Mouse (Mus musculus): Measurements from ENCODE around the gene Rpl10a.

DNA sequence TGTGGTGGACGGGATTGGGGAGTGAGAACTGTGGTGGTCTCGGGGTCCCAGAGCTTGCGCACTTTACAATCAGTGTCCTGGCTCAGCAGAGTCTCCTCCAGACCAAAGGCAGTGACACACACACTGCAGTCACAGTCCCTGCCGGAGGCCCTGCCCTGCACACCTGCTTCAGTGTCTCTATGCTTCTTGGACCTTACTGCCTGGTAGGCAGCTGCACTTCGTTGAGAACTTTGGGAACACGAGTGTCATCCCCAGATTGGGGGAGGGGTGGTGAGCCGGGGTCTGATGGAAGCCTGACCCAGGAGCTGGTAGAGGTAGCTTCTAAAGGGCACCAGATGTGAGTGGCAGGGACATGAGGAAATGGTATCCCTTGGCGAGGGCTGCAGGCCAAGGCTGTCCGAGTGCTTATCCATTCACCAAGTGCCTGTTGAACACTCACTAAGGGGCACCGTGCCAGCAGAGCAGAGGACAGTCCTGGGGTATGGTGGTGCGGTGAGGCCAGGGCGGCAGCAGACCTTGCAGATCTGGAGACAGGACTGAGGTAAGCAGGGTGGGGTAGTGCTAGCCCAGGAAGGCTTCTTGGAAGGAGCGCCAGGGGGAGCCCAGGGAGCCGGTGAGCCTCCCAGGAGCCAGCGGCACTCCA, 48.4 kb upstream of the Rpl10a start:
- TF ChIP-seq POLR2AphosphoS5 (IDR thresholded peaks at IDR 0.05; ENCODE audit: borderline replicate concordance, low read depth, low read length) (no peak), CTCF (IDR thresholded peaks at IDR 0.05 in 2 of 3, conservative IDR thresholded peaks at IDR 0.05 in 1 of 3; ENCODE audit: control insufficient read depth in 1 of 3, insufficient read depth in 1 of 3, low read depth in 2 of 3, low read length in 3 of 3, poor library complexity in 1 of 3, severe bottlenecking in 1 of 3) (no peak), KAT2A (conservative IDR thresholded peaks at IDR 0.05; ENCODE audit: low read depth, low read length) (no peak), POLR2A (IDR thresholded peaks at IDR 0.05; ENCODE audit: control insufficient read depth in 1 of 2, insufficient read depth in 1 of 2, low read depth in 1 of 2, low read length in 2 of 2, poor library complexity in 1 of 2) (no peak), TAL1 (IDR thresholded peaks at IDR 0.05; ENCODE audit: low read length) (no peak), MXI1 (IDR thresholded peaks at IDR 0.05; ENCODE audit: low read depth, low read length) (no peak), GABPA (IDR thresholded peaks at IDR 0.05; ENCODE audit: low read depth, low read length) (no peak), BHLHE40 (IDR thresholded peaks at IDR 0.05; ENCODE audit: borderline replicate concordance, low read depth, low read length) (no peak), EP300 (IDR thresholded peaks at IDR 0.05; ENCODE audit: low read depth in 1 of 2, low read length in 2 of 2) (no peak), USF1 (IDR thresholded peaks at IDR 0.05; ENCODE audit: low read depth, low read length) (no peak)
